Mouse (Mus musculus): ENCODE data around the gene Tbl2. TPM values are rescaled to one million over a fixed set of nuclear protein-coding genes. Genes with fewer than 3 reads are reported as not detected.

The Tbl2 gene
- polyA plus RNA-seq, 2 experiments = 23.2 to 29.8 TPM

GRCm38 (mm10) chr5:135162361-135162760, 12.9 kb downstream of the Tbl2 start:
- H3K9me3 ChIP-seq (ENCODE audit: control insufficient read depth, low read length) = no peaks in the 10 kb centered on the region
- WGBS = 95% methylated on average over 8 of the region's 8 CpGs
- TF ChIP-seq POLR2A (IDR thresholded peaks at IDR 0.05; ENCODE audit: borderline replicate concordance, extremely low read depth, insufficient read depth, insufficient read length) = no peak
- no peak overlapping the region for H3K4me3 ChIP-seq (replicated peaks; ENCODE audit: low read length)
- no peaks in the 10 kb centered on the region for H3K27me3 ChIP-seq (ENCODE audit: control insufficient read depth, insufficient read depth, low read length)
- H3K4me2 ChIP-seq (replicated peaks; ENCODE audit: low read depth, low read length, severe bottlenecking) = no peak overlapping the region
- peaks cover 57% of the 10 kb centered on the region for H3K36me3 ChIP-seq (ENCODE audit: control insufficient read depth, insufficient read depth, low read length)
- H3K4me1 ChIP-seq (ENCODE audit: control insufficient read depth, insufficient read depth, low read length) = no peaks in the 10 kb centered on the region
- ATAC-seq (ENCODE audit: low FRiP score, low read depth) (no peak), DNase-seq (ENCODE audit: low spot score) (no peak)
- no peak overlapping the region for H3K9ac ChIP-seq (ENCODE audit: low read depth, low read length, severe bottlenecking)
- H3K27ac ChIP-seq (replicated peaks; ENCODE audit: low read depth, low read length) = no peak overlapping the region

- no peaks in the 10 kb centered on the region for H3K27me3 ChIP-seq (ENCODE audit: control insufficient read depth, insufficient read depth, low read length)
- 89% methylated on average over 6 of the region's 6 CpGs for WGBS
- peaks cover 2% of the 10 kb centered on the region; the same call in 1 of the 2 replicates for H3K4me1 ChIP-seq (ENCODE audit: control insufficient read depth, insufficient read depth, low read length)
- no peak for ATAC-seq (ENCODE audit: low FRiP score, low read depth)
- H3K9me3 ChIP-seq (ENCODE audit: control insufficient read depth, low read length) = no peaks in the 10 kb centered on the region
- no peak for TF ChIP-seq POLR2A (IDR thresholded peaks at IDR 0.05; ENCODE audit: borderline replicate concordance, extremely low read depth, insufficient read depth, insufficient read length)
- no peak overlapping the region for H3K4me3 ChIP-seq (replicated peaks; ENCODE audit: low read length)
- no peak overlapping the region for H3K4me2 ChIP-seq (replicated peaks; ENCODE audit: low read depth, low read length, severe bottlenecking)
- H3K9ac ChIP-seq (ENCODE audit: low read depth, low read length, severe bottlenecking) = no peak overlapping the region
- DNase-seq (ENCODE audit: low spot score) = no peak
- H3K27ac ChIP-seq (replicated peaks; ENCODE audit: low read depth, low read length) = no peak overlapping the region
- H3K36me3 ChIP-seq (ENCODE audit: control insufficient read depth, insufficient read depth, low read length) = peaks cover 53% of the 10 kb centered on the region
Measured at GRCm38 (mm10) chr5:135162821-135163220, 13.4 kb downstream of the Tbl2 start.

- 83% methylated on average over 4 of the region's 4 CpGs for WGBS
- ATAC-seq (ENCODE audit: low FRiP score, low read depth) (no peak), DNase-seq (ENCODE audit: low spot score) (no peak)
Measured at GRCm38 (mm10) chr5:135166909-135167308, 17.5 kb downstream of the Tbl2 start.

GRCm38 (mm10) chr5:135167469-135167868, 18.0 kb downstream of the Tbl2 start:
- Histone ChIP-seq H3K4me3 (replicated peaks; ENCODE audit: low read length) (no peak overlapping the region), H3K27me3 (ENCODE audit: control insufficient read depth, insufficient read depth, low read length) (no peaks in the 10 kb centered on the region), H3K9me3 (ENCODE audit: control insufficient read depth, low read length) (no peaks in the 10 kb centered on the region), H3K4me1 (ENCODE audit: control insufficient read depth, insufficient read depth, low read length) (peaks cover 10% of the 10 kb centered on the region), H3K27ac (replicated peaks; ENCODE audit: low read depth, low read length) (no peak overlapping the region; the same call in 1 of the 2 replicates), H3K4me2 (replicated peaks; ENCODE audit: low read depth, low read length, severe bottlenecking) (no peak overlapping the region), H3K36me3 (ENCODE audit: control insufficient read depth, insufficient read depth, low read length) (peaks cover 20% of the 10 kb centered on the region), H3K9ac (ENCODE audit: low read depth, low read length, severe bottlenecking) (no peak overlapping the region)
- WGBS = 91% methylated on average over 4 of the region's 4 CpGs
- TF ChIP-seq POLR2A (IDR thresholded peaks at IDR 0.05; ENCODE audit: borderline replicate concordance, extremely low read depth, insufficient read depth, insufficient read length) = no peak
- DNase-seq (ENCODE audit: low spot score) (no peak), ATAC-seq (ENCODE audit: low FRiP score, low read depth) (no peak)

More at GRCm38 (mm10) chr5:135166909-135167308, 17.5 kb downstream of the Tbl2 start:
- Histone ChIP-seq H3K4me1 (ENCODE audit: control insufficient read depth, insufficient read depth, low read length) (peaks cover 10% of the 10 kb centered on the region), H3K9ac (ENCODE audit: low read depth, low read length, severe bottlenecking) (no peak overlapping the region), H3K9me3 (ENCODE audit: control insufficient read depth, low read length) (no peaks in the 10 kb centered on the region), H3K27me3 (ENCODE audit: control insufficient read depth, insufficient read depth, low read length) (no peaks in the 10 kb centered on the region), H3K36me3 (ENCODE audit: control insufficient read depth, insufficient read depth, low read length) (peaks cover 20% of the 10 kb centered on the region), H3K4me2 (replicated peaks; ENCODE audit: low read depth, low read length, severe bottlenecking) (no peak overlapping the region), H3K27ac (replicated peaks; ENCODE audit: low read depth, low read length) (no peak overlapping the region), H3K4me3 (replicated peaks; ENCODE audit: low read length) (no peak overlapping the region)
- TF ChIP-seq POLR2A (IDR thresholded peaks at IDR 0.05; ENCODE audit: borderline replicate concordance, extremely low read depth, insufficient read depth, insufficient read length) = no peak

- Histone ChIP-seq H3K4me1 (ENCODE audit: control insufficient read depth, insufficient read depth, low read length) (peaks cover 10% of the 10 kb centered on the region), H3K27me3 (ENCODE audit: control insufficient read depth, insufficient read depth, low read length) (no peaks in the 10 kb centered on the region), H3K4me2 (replicated peaks; ENCODE audit: low read depth, low read length, severe bottlenecking) (peak within 1 kb of the TSS; percentile 89), H3K4me3 (replicated peaks; ENCODE audit: low read length) (peak within 1 kb of the TSS; percentile 66), H3K9ac (ENCODE audit: low read depth, low read length, severe bottlenecking) (peak within 1 kb of the TSS; percentile 89), H3K27ac (replicated peaks; ENCODE audit: low read depth, low read length) (peak within 1 kb of the TSS; percentile 99), H3K36me3 (ENCODE audit: control insufficient read depth, insufficient read depth, low read length) (peaks cover 21% of the 10 kb centered on the region), H3K9me3 (ENCODE audit: control insufficient read depth, low read length) (no peaks in the 10 kb centered on the region)
- TF ChIP-seq POLR2A (IDR thresholded peaks at IDR 0.05; ENCODE audit: borderline replicate concordance, extremely low read depth, insufficient read depth, insufficient read length) = 0 out of 2 replicates have a peak, but pooled peaks have one; percentile 45
- DNase-seq (ENCODE audit: low spot score) = peak; percentile 99
- WGBS = 4% methylated on average over 75 of the region's 95 CpGs
- peak; percentile 98 for ATAC-seq (ENCODE audit: low FRiP score, low read depth)
Measured at GRCm38 (mm10) chr5:135168063-135169062, 18.9 kb downstream of the Tbl2 start, which contains the start of gene Bcl7b. TSS of gene Bcl7b (plus strand) at chr5:135168283.

Data from limb, embryonic 14.5 days (tissue).